Mouse (Mus musculus): Measurements from ENCODE around the gene Bloc1s6.

Gene Bloc1s6

GRCm38 (mm10) chr2:122753739-122754343 is 15.5 kb downstream of the Bloc1s6 start:
- in situ Hi-C loops (cut with MboI; ENCODE audit: low pct_unique_long_range_greater_than_20kb in 1 of 2, low sequenced_read_pairs in 2 of 2, unreplicated experiment in 1 of 2), result loop anchor here in 1 of 2 experiments (10.0 kb wide), 3 partner anchors 119 to 369 kb away; partner anchors contain the start of gene AA467197

GRCm38 (mm10) chr2:122759791-122760190 is 21.5 kb downstream of the Bloc1s6 start:
- in situ Hi-C loops (cut with MboI; ENCODE audit: low pct_unique_long_range_greater_than_20kb in 1 of 2, low sequenced_read_pairs in 2 of 2, unreplicated experiment in 1 of 2), result loop anchor here in 1 of 2 experiments (10.0 kb wide), 3 partner anchors 125 to 375 kb away; partner anchors contain the start of gene AA467197

GRCm38 (mm10) chr2:122762991-122763390 is 24.7 kb downstream of the Bloc1s6 start:
- in situ Hi-C loops (cut with MboI; ENCODE audit: low pct_unique_long_range_greater_than_20kb in 1 of 2, low sequenced_read_pairs in 2 of 2, unreplicated experiment in 1 of 2), result no loop called here

- in situ Hi-C loops (cut with MboI; ENCODE audit: low pct_unique_long_range_greater_than_20kb in 1 of 2, low sequenced_read_pairs in 2 of 2, unreplicated experiment in 1 of 2), result no loop called here
These were observed 26.2 kb downstream of the Bloc1s6 start for GRCm38 (mm10) chr2:122764526-122764925.

DNA sequence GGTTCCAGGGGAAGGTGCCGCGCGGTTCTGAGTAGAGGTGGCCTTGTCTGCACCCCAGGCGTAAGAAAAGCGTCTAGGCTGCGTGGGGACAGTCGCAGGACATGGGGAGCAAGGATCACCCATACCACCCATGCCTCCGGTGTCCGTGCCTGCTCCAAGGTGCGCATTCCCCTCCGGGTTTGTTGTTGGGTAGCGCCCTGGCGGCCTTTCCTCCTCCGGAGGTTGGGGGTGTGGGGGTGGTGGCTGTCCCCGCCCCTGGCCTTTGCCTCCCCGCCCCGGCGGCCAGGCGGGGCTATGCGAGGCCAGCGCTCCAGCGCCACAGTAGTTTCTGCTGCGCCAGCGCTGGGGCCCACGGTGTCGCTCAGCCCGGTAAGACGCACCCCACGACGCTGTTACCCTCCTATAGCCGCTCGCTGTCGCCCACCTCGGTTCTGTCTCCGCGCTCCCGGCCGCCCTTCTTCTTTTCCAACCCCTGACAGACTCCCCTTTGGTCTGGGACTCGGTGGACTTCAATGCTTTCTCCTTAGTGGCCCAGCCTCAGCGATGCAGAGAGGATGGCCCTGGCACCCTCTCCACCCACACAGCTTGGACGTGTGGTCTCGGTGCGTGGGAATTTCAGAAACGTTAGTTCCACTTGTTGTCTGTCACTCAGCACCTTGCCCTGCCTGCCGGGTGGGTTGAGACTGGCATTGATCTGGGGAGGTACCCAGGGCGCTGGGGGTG is 26.9 kb downstream of the Bloc1s6 start, which contains the start of gene Sqor:
TSS of gene Sqor (plus strand) at position 167 of the 723 bp plus-strand sequence.
- in situ Hi-C loops (cut with MboI; ENCODE audit: low pct_unique_long_range_greater_than_20kb in 1 of 2, low sequenced_read_pairs in 2 of 2, unreplicated experiment in 1 of 2), result no loop called here

DNA sequence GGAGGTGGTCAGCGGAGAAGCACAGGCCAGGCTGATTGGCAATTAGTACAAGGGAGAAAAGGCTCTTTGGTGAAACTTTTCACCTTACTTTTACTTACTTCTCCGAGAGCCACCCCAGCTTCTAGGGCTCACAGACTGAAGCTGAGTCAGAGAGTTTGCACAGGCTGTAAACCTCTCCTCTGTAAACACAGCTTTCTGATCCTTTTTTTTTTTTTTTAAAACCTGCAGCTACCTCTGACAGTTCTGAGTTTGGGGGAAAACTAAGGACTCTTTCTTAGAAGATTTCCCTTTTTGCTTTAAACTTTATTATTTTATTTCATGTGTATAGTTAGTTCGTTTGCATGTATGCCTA is 27.5 kb downstream of the Bloc1s6 start:
- in situ Hi-C loops (cut with MboI; ENCODE audit: low pct_unique_long_range_greater_than_20kb in 1 of 2, low sequenced_read_pairs in 2 of 2, unreplicated experiment in 1 of 2), result no loop called here

DNA sequence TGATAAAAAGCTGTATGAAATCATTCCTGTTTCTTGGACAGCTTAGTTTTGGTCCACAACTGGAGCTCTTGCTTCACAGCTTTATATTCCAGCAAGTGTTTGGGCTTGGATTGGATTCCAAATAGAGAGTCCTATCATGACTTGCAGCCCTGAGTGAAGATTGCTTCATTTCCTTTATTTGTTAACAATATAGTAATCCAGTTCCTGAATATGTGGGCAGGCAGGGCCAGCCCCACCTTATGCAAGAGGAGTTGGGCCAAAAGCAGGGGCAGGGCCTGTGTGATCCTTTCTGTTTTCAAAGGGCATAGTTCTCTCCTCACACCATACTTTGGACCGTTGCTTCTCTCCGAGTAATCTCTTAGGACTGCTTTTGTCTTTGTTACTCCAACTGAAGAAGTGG is 32.7 kb downstream of the Bloc1s6 start:
- in situ Hi-C loops (cut with MboI; ENCODE audit: low pct_unique_long_range_greater_than_20kb in 1 of 2, low sequenced_read_pairs in 2 of 2, unreplicated experiment in 1 of 2), result no loop called here

- in situ Hi-C loops (cut with MboI; ENCODE audit: low pct_unique_long_range_greater_than_20kb in 1 of 2, low sequenced_read_pairs in 2 of 2, unreplicated experiment in 1 of 2), result no loop called here
These were observed 34.6 kb downstream of the Bloc1s6 start for GRCm38 (mm10) chr2:122772899-122773298.

GRCm38 (mm10) chr2:122775491-122775890 is 37.2 kb downstream of the Bloc1s6 start:
- in situ Hi-C loops (cut with MboI; ENCODE audit: low pct_unique_long_range_greater_than_20kb in 1 of 2, low sequenced_read_pairs in 2 of 2, unreplicated experiment in 1 of 2), result no loop called here

DNA sequence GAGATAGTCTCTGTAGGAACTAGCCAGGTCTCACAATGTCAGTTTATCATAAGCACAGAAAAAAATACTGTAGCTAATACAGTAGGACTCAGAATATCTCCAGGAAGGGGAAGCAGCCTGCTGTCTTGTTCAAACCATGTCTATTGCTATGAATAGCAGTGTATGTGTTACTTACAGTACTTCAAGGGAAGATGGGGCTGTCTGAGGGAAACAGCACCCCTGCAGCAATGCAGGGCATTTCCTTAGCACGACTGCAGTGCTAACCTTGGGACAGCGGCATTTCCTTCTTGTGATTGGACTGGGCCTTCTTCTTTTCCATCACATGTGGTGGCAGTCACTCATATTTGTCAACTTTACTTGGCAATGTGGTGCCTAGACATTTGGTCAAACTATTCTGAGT is 38.5 kb downstream of the Bloc1s6 start:
- in situ Hi-C loops (cut with MboI; ENCODE audit: low pct_unique_long_range_greater_than_20kb in 1 of 2, low sequenced_read_pairs in 2 of 2, unreplicated experiment in 1 of 2), result no loop called here

DNA sequence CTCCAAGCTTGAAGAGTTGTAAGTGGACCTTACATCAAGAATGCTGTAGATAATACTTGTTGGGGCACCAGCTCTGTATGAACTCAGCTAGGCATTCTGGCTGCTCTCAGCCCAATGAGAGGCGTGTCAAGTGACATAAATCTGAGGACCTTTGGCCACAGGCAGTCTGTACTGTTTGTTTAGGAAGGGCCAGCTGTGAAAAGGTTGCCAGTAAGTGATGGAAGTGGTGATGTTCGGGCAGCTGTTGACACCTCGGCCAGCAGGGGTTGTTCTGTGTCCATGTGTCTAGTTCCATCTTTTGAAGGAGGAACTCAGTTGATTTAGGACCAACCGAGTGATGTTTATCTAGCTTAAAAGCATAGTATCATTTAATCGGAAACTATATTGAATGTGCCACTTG is 41.7 kb downstream of the Bloc1s6 start:
- in situ Hi-C loops (cut with MboI; ENCODE audit: low pct_unique_long_range_greater_than_20kb in 1 of 2, low sequenced_read_pairs in 2 of 2, unreplicated experiment in 1 of 2), result no loop called here

DNA sequence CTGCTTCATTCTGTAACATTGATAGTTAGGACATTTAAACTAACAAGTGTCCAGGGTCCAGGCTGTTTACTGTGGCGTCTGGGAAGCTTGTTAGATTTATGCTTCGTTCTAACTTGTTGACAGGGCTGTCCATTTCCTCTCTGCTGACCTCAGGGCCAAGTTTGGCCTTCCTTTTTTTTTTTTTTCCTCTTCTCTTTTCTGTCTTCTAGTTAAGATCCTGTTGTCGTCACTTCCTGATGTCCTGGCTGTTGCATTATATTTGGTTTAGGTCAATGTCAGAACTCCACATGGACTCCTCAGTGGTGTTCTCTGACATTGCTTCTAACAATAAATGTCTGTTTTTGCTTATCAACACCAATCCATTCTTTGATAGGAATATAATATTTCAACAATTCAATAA is 42.1 kb downstream of the Bloc1s6 start:
- in situ Hi-C loops (cut with MboI; ENCODE audit: low pct_unique_long_range_greater_than_20kb in 1 of 2, low sequenced_read_pairs in 2 of 2, unreplicated experiment in 1 of 2), result no loop called here

GRCm38 (mm10) chr2:122781590-122782356 is 43.5 kb downstream of the Bloc1s6 start:
- in situ Hi-C loops (cut with MboI; ENCODE audit: low pct_unique_long_range_greater_than_20kb in 1 of 2, low sequenced_read_pairs in 2 of 2, unreplicated experiment in 1 of 2), result no loop called here

DNA sequence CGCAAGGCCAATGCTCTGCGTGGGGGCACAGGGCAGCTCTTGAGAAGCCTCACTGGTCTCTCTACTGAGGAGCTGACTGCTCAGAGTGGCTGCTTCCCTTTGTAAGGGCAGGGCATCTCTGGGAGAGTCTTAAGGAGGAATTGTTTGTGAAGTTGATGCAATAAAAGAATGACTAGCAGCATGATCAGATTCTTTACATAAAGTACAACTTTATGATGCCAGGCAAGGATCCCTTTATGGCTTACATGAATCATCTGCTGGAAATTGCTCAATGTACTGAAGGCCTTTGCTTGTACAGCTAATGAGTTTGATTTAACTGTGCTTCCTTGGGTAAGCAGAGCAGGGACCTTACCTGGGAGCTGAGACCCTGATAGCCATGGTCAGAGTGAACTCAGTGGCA is 45.4 kb downstream of the Bloc1s6 start:
- in situ Hi-C loops (cut with MboI; ENCODE audit: low pct_unique_long_range_greater_than_20kb in 1 of 2, low sequenced_read_pairs in 2 of 2, unreplicated experiment in 1 of 2), result no loop called here

DNA sequence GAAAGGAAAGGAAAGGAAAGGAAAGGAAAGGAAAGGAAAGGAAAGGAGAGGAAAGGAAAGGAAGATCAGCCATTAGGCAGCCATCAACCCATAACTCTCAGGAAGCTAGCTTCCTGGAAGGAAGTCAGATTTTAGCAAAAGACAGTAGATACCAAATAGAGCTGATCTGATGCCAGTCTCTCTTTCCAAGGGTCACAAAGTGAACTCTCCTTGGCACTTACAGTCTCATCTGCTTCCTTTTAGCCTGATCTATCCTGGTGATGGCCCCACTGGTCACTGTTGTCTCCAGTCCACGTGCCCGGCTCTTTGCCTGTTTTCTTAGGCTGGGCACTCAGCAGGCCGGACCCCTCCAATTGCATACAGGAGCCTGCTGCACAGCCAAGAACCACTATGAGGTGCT is 46.4 kb downstream of the Bloc1s6 start:
- in situ Hi-C loops (cut with MboI; ENCODE audit: low pct_unique_long_range_greater_than_20kb in 1 of 2, low sequenced_read_pairs in 2 of 2, unreplicated experiment in 1 of 2), result no loop called here

GRCm38 (mm10) chr2:122786167-122786566 is 47.9 kb downstream of the Bloc1s6 start:
- in situ Hi-C loops (cut with MboI; ENCODE audit: low pct_unique_long_range_greater_than_20kb in 1 of 2, low sequenced_read_pairs in 2 of 2, unreplicated experiment in 1 of 2), result no loop called here

DNA sequence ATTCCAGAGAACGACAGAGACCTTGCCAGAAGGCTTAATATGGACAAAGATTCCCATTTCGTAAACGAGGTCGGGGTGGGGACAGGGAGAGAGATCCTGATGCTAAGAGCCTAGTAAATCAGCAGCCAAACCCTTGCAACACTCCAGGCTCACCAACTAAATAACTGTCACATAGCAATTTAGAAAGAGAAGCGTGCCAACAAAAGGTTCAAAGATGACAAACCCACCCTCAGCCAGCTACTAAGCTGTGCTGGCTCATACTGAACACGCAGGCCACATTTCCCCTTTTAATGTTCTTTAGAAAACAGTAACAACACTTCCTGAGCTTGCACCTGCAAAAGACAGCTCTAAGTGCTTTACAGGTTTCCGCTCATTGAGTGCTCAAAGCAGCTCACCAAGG is 51.0 kb downstream of the Bloc1s6 start:
- in situ Hi-C loops (cut with MboI; ENCODE audit: low pct_unique_long_range_greater_than_20kb in 1 of 2, low sequenced_read_pairs in 2 of 2, unreplicated experiment in 1 of 2), result no loop called here

GRCm38 (mm10) chr2:122789730-122790129 is 51.4 kb downstream of the Bloc1s6 start:
- in situ Hi-C loops (cut with MboI; ENCODE audit: low pct_unique_long_range_greater_than_20kb in 1 of 2, low sequenced_read_pairs in 2 of 2, unreplicated experiment in 1 of 2), result no loop called here

Measured in mouse embryonic stem cell (cell line).